Comparison of ENCODE assay signal across 9 mouse cellular contexts in the genomic region with DNA sequence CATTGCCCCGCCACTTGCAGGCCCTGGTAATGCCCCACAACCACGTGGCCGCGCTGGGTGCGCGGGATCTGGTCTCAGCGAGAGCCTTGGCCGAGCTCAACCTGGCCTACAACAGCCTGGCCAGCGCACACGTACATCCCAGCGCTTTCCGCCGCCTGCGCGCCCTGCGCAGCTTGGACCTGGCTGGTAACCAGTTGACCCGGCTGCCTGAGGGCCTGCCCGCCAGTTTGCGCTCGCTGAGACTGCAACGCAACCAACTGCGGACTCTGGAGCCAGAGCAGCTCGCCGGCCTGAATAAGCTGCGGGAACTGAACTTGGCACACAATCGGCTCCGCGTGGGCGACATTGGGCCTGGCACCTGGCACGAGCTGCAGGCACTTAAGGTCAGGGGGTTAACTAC. TPM values are rescaled to one million over a fixed set of nuclear protein-coding genes. Genes with fewer than 3 reads are reported as not detected.
DNase-seq lines count a peak whose midpoint lies in the region; ATAC-seq and TF ChIP-seq lines count a peak whose summit lies in the region.
"Had no signal": no experiment of that assay in that cellular context is flagged by ENCODE, and none has a peak within 500 bp of the region (broad histone marks: within the 10 kb centered on the region; RNA-seq: fewer than 3 reads in every experiment).

No protein-coding gene starts in this region.

- H3K4me3 ChIP-seq in hindbrain, embryonic 10.5 days, result no peak overlapping the region
- no peak overlapping the region for H3K4me3 ChIP-seq in hindbrain, embryonic 12.5 days
- H3K4me3 ChIP-seq in limb, embryonic 10.5 days, result no peak overlapping the region
- H3K4me3 ChIP-seq in lung, postnatal 0 days (ENCODE audit: low read depth, low read length), result no peak overlapping the region

- H3K27ac ChIP-seq in hindbrain, embryonic 10.5 days, result peak overlapping the region; percentile 24; the same call in 1 of the 2 replicates
- no peak overlapping the region for H3K27ac ChIP-seq in hindbrain, embryonic 12.5 days
- 0 out of 2 replicates have a peak overlapping the region, but pooled peaks have one; percentile 3 for H3K27ac ChIP-seq in limb, embryonic 10.5 days
- H3K27ac ChIP-seq in lung, postnatal 0 days (ENCODE audit: low read length), result no peak overlapping the region
- H3K27ac ChIP-seq: kidney, postnatal 0 days had no signal

- ATAC-seq in hindbrain, embryonic 12.5 days (ENCODE audit: low FRiP score), result no peak; the same call in 1 of the 2 replicates
- ATAC-seq in lung, postnatal 0 days, result no peak

- peak; percentile 25 for DNase-seq in hindbrain, embryonic 10.5 days (ENCODE audit: low spot score)
- DNase-seq in adrenal gland, postnatal 25 days, result peak; percentile 26
- peak; percentile 78 to 80 for DNase-seq in cerebellum, postnatal 36 days
- peak; percentile 43 for DNase-seq in limb, embryonic 10.5 days (ENCODE audit: low spot score)
- DNase-seq in urinary bladder, postnatal 25 days (ENCODE audit: low spot score), result no peak
- DNase-seq in lung, postnatal 0 days (ENCODE audit: low spot score), result no peak
- DNase-seq in left cerebral cortex, adult 8-10 months (ENCODE audit: low spot score in 2 of 2), result no peak

- no peak overlapping the region for H3K4me2 ChIP-seq in hindbrain, embryonic 12.5 days (replicated peaks)
- H3K4me2 ChIP-seq in lung, postnatal 0 days (replicated peaks; ENCODE audit: low read depth, low read length), result no peak overlapping the region

- WGBS in hindbrain, embryonic 10.5 days, result 48% methylated on average over 30 of the region's 30 CpGs
- WGBS in hindbrain, embryonic 12.5 days, result 42% methylated on average over 30 of the region's 30 CpGs
- WGBS in limb, embryonic 10.5 days, result 42% methylated on average over 30 of the region's 30 CpGs
- 45% methylated on average over 29 of the region's 30 CpGs for WGBS in lung, postnatal 0 days

- TF ChIP-seq CTCF in lung, postnatal 0 days (IDR thresholded peaks at IDR 0.05), result no peak

- no peaks in the 10 kb centered on the region for H3K9me3 ChIP-seq in hindbrain, embryonic 10.5 days
- no peaks in the 10 kb centered on the region for H3K9me3 ChIP-seq in hindbrain, embryonic 12.5 days (replicated peaks)
- H3K9me3 ChIP-seq in limb, embryonic 10.5 days (replicated peaks), result no peaks in the 10 kb centered on the region
- no peaks in the 10 kb centered on the region for H3K9me3 ChIP-seq in lung, postnatal 0 days (ENCODE audit: low read length)

- peaks cover 20% of the 10 kb centered on the region for H3K4me1 ChIP-seq in hindbrain, embryonic 10.5 days (replicated peaks)
- peaks cover 14% of the 10 kb centered on the region; the same call in 1 of the 2 replicates for H3K4me1 ChIP-seq in hindbrain, embryonic 12.5 days
- H3K4me1 ChIP-seq in limb, embryonic 10.5 days, result peaks cover 28% of the 10 kb centered on the region
- H3K4me1 ChIP-seq in lung, postnatal 0 days (ENCODE audit: insufficient read depth, low read depth, low read length), result no peaks in the 10 kb centered on the region

- H3K27me3 ChIP-seq in hindbrain, embryonic 10.5 days (ENCODE audit: insufficient read depth, poor library complexity, severe bottlenecking), result peaks cover 12% of the 10 kb centered on the region
- H3K27me3 ChIP-seq in hindbrain, embryonic 12.5 days, result peaks cover 3% of the 10 kb centered on the region; the same call in 1 of the 2 replicates
- H3K27me3 ChIP-seq in limb, embryonic 10.5 days (ENCODE audit: low read depth, poor library complexity, severe bottlenecking), result peaks cover 10% of the 10 kb centered on the region; the same call in 1 of the 2 replicates
- no peaks in the 10 kb centered on the region for H3K27me3 ChIP-seq in lung, postnatal 0 days (replicated peaks; ENCODE audit: insufficient read depth, low read length)

- H3K36me3 ChIP-seq in hindbrain, embryonic 10.5 days, result peaks cover 43% of the 10 kb centered on the region
- peaks cover 43% of the 10 kb centered on the region for H3K36me3 ChIP-seq in hindbrain, embryonic 12.5 days
- H3K36me3 ChIP-seq in limb, embryonic 10.5 days, result peaks cover 50% of the 10 kb centered on the region
- 0 out of 2 replicates have a peak, but pooled peaks cover 8% of the 10 kb centered on the region for H3K36me3 ChIP-seq in lung, postnatal 0 days (ENCODE audit: insufficient read depth, low read length)

- H3K9ac ChIP-seq in hindbrain, embryonic 12.5 days, result no peak overlapping the region
- no peak overlapping the region for H3K9ac ChIP-seq in lung, postnatal 0 days (replicated peaks; ENCODE audit: low read depth)

- no peak for TF ChIP-seq EP300 in lung, postnatal 0 days (IDR thresholded peaks at IDR 0.05)

RNA-seq across cellular contexts. Expression of a gene that starts 5.0 kb away (rescaled TPM):
- 0.13 TPM in 1 of 2 replicates, not detected in the other for polyA plus RNA-seq in hindbrain, embryonic 10.5 days (2016; fragmentation: Nextera tagmentation; extraction: Ambion mirVana)
- 0.39 and 0.50 TPM in 2 replicates for polyA plus RNA-seq in hindbrain, embryonic 12.5 days (2016; fragmentation: Nextera tagmentation; extraction: Ambion mirVana)
- total RNA-seq in adrenal gland, postnatal 25 days (2021), result 0.62 and 1.0 TPM in 2 replicates
- 0.29 TPM in 1 of 2 replicates, not detected in the other for polyA plus RNA-seq in limb, embryonic 10.5 days (2016; fragmentation: Nextera tagmentation; extraction: Ambion mirVana)
- 0.17 and 0.19 TPM in 2 replicates for polyA plus RNA-seq in lung, postnatal 0 days (2015; fragmentation: Nextera tagmentation; extraction: Ambion mirVana)
- not detected for total RNA-seq in left cerebral cortex, adult 8-10 months (2022)

RNA-seq across cellular contexts. Expression of a gene that starts 16.9 kb away (rescaled TPM):
- polyA plus RNA-seq in hindbrain, embryonic 10.5 days (2016; fragmentation: Nextera tagmentation; extraction: Ambion mirVana), result 18.2 and 19.0 TPM in 2 replicates
- polyA plus RNA-seq in hindbrain, embryonic 12.5 days (2016; fragmentation: Nextera tagmentation; extraction: Ambion mirVana), result 21.6 and 21.7 TPM in 2 replicates
- 31.4 and 34.9 TPM in 2 replicates for total RNA-seq in adrenal gland, postnatal 25 days (2021)
- 22.6 and 24.8 TPM in 2 replicates for polyA plus RNA-seq in limb, embryonic 10.5 days (2016; fragmentation: Nextera tagmentation; extraction: Ambion mirVana)
- 15.6 and 16.3 TPM in 2 replicates for polyA plus RNA-seq in lung, postnatal 0 days (2015; fragmentation: Nextera tagmentation; extraction: Ambion mirVana)
- 10 to 100 TPM; 44.3 to 52.9 (median 47.4) TPM for total RNA-seq in left cerebral cortex, adult 8-10 months (2022)

RNA-seq across cellular contexts. Expression of a gene that starts 17.0 kb away (rescaled TPM):
- 2.1 TPM in 2 replicates for polyA plus RNA-seq in hindbrain, embryonic 10.5 days (2016; fragmentation: Nextera tagmentation; extraction: Ambion mirVana)
- polyA plus RNA-seq in hindbrain, embryonic 12.5 days (2016; fragmentation: Nextera tagmentation; extraction: Ambion mirVana), result 1.6 and 1.9 TPM in 2 replicates
- total RNA-seq in adrenal gland, postnatal 25 days (2021), result 0.73 and 1.4 TPM in 2 replicates
- 1.5 and 2.3 TPM in 2 replicates for polyA plus RNA-seq in limb, embryonic 10.5 days (2016; fragmentation: Nextera tagmentation; extraction: Ambion mirVana)
- polyA plus RNA-seq in lung, postnatal 0 days (2015; fragmentation: Nextera tagmentation; extraction: Ambion mirVana), result 0.80 and 1.0 TPM in 2 replicates
- 1 to 10 TPM; 2.8 to 3.2 (median 3.1) TPM for total RNA-seq in left cerebral cortex, adult 8-10 months (2022)

RNA-seq across cellular contexts. Expression of a gene that starts 26.2 kb away (rescaled TPM):
- 16.7 and 19.2 TPM in 2 replicates for polyA plus RNA-seq in hindbrain, embryonic 10.5 days (2016; fragmentation: Nextera tagmentation; extraction: Ambion mirVana)
- 16.4 and 19.7 TPM in 2 replicates for polyA plus RNA-seq in hindbrain, embryonic 12.5 days (2016; fragmentation: Nextera tagmentation; extraction: Ambion mirVana)
- total RNA-seq in adrenal gland, postnatal 25 days (2021), result 21.2 and 24.5 TPM in 2 replicates
- polyA plus RNA-seq in limb, embryonic 10.5 days (2016; fragmentation: Nextera tagmentation; extraction: Ambion mirVana), result 20.2 and 20.8 TPM in 2 replicates
- 5.1 TPM in 2 replicates for polyA plus RNA-seq in lung, postnatal 0 days (2015; fragmentation: Nextera tagmentation; extraction: Ambion mirVana)
- total RNA-seq in left cerebral cortex, adult 8-10 months (2022), result 10 to 100 TPM; 17.0 to 19.8 (median 18.5) TPM

RNA-seq across cellular contexts. Expression of a gene that starts 54.2 kb away (rescaled TPM):
- polyA plus RNA-seq in hindbrain, embryonic 10.5 days (2016; fragmentation: Nextera tagmentation; extraction: Ambion mirVana), result 2.5 and 6.8 TPM in 2 replicates
- polyA plus RNA-seq in hindbrain, embryonic 12.5 days (2016; fragmentation: Nextera tagmentation; extraction: Ambion mirVana), result 5.8 and 7.2 TPM in 2 replicates
- total RNA-seq in adrenal gland, postnatal 25 days (2021), result 1.3 TPM in 1 of 2 replicates, not detected in the other
- polyA plus RNA-seq in limb, embryonic 10.5 days (2016; fragmentation: Nextera tagmentation; extraction: Ambion mirVana), result 3.1 and 3.2 TPM in 2 replicates
- polyA plus RNA-seq in lung, postnatal 0 days (2015; fragmentation: Nextera tagmentation; extraction: Ambion mirVana), result 1.9 and 3.2 TPM in 2 replicates
- total RNA-seq in left cerebral cortex, adult 8-10 months (2022), result 1 to 10 TPM; 2.8 to 3.8 (median 3.2) TPM

Comparison
In these comparisons a context has a peak if more than half of its experiments do, and no peak if none do; other contexts are left out.
1. H3K27ac ChIP-seq: peak in hindbrain, embryonic 10.5 days (single experiment) and limb, embryonic 10.5 days (single experiment); none in hindbrain, embryonic 12.5 days (single experiment) and lung, postnatal 0 days (single experiment).
2. DNase-seq: peak in hindbrain, embryonic 10.5 days (single experiment), adrenal gland, postnatal 25 days (single experiment), cerebellum, postnatal 36 days (2 of 2) and limb, embryonic 10.5 days (single experiment); none in urinary bladder, postnatal 25 days (single experiment), lung, postnatal 0 days (single experiment) and left cerebral cortex, adult 8-10 months (0 of 2).